Mouse (Mus musculus) limb, embryonic 14.5 days (tissue): Measurements from ENCODE around the gene Pgm5. TPM values are rescaled to one million over a fixed set of nuclear protein-coding genes. Genes with fewer than 3 reads are reported as not detected.
A peak's percentile ranks its signal among the peaks of the same experiment; 100 is the strongest.

Source experiments
- ATAC-seq: fragments of 200-750 bp; cut with Nextera tagmentation; 2 replicates; pipeline ENCODE4 v1.8.0; 2017; ENCODE audit warnings: low read depth, moderate number of reproducible peaks, moderate TSS enrichment; ENCODE audit not compliant: low FRiP score
- DNase-seq: peaks from one replicate; pipeline ENCODE4 v3.0.0-alpha.2; 2015; ENCODE audit warnings: low spot score
- H3K27ac ChIP-seq: fragments of 300-500 bp; sonication (generic); replicated peaks from 2 replicates; pipeline ENCODE4 v1.5.1; 2014; ENCODE audit warnings: low read depth, mild to moderate bottlenecking, low read length, moderate library complexity, mixed read lengths
- H3K27me3 ChIP-seq: fragments of 300-500 bp; sonication (generic); 2 replicates; pipeline ENCODE4 v1.6.1; 2014; ENCODE audit warnings: low read length, mixed read lengths; ENCODE audit not compliant: control insufficient read depth, insufficient read depth
- H3K36me3 ChIP-seq: fragments of 300-500 bp; sonication (generic); 2 replicates; pipeline ENCODE4 v1.6.1; 2014; ENCODE audit warnings: mild to moderate bottlenecking, low read length, moderate library complexity, mixed read lengths; ENCODE audit not compliant: control insufficient read depth, insufficient read depth
- H3K4me1 ChIP-seq: fragments of 300-500 bp; sonication (generic); 2 replicates; pipeline ENCODE4 v1.6.1; 2014; ENCODE audit warnings: antibody characterized with exemption, low read length, mixed read lengths; ENCODE audit not compliant: control insufficient read depth, insufficient read depth
- H3K4me2 ChIP-seq: fragments of 300-500 bp; sonication (generic); replicated peaks from 2 replicates; pipeline ENCODE4 v1.6.1; 2014; ENCODE audit warnings: low read depth, mild to moderate bottlenecking, low read length, moderate library complexity; ENCODE audit not compliant: severe bottlenecking
- H3K4me3 ChIP-seq: fragments of 300-500 bp; sonication (generic); replicated peaks from 2 replicates; pipeline ENCODE4 v1.5.1; 2014; ENCODE audit warnings: low read length
- H3K9ac ChIP-seq: fragments of 300-500 bp; sonication (generic); 2 replicates; pipeline ENCODE4 v1.6.1; 2014; ENCODE audit warnings: mild to moderate bottlenecking, low read depth, low read length, moderate library complexity; ENCODE audit not compliant: severe bottlenecking
- H3K9me3 ChIP-seq: fragments of 300-500 bp; sonication (generic); 2 replicates; pipeline ENCODE4 v1.6.1; 2016; ENCODE audit warnings: low read length; ENCODE audit not compliant: control insufficient read depth
- POLR2A ChIP-seq: fragments of 200-500 bp; IDR thresholded peaks from 2 replicates; pipeline ENCODE4 v1.8.0; 2012; ENCODE audit warnings: inconsistent platforms, mild to moderate bottlenecking, moderate library complexity, borderline replicate concordance; ENCODE audit not compliant: insufficient read depth, insufficient read length; ENCODE audit errors: extremely low read depth
- WGBS: fragments of 180-500 bp; shearing (Covaris S2); extraction: QIAGEN DNeasy Blood & Tissue Kit; methylation state at CpG from one replicate; pipeline ENCODE4 v1.1.7; 2014; 5-methylcytosine and 5-hydroxymethylcytosine counted together
- polyA plus RNA-seq, 2 experiments: library from polyadenylated mRNA; depleted of rRNA in 1 of 2; stranded (reverse) in 1 of 2; unstranded in 1 of 2; fragments of >200 nt; fragmentation: Nextera tagmentation in 1 of 2; extraction: Ambion mirVana in 1 of 2; gene quantifications; 2 replicates each; pipeline versions ENCODE4 v1.2.1 to v1.2.3; 2012 to 2014

Gene Pgm5
- polyA plus RNA-seq, 2 experiments, result 2.6 to 18.2 TPM

GRCm38 (mm10) chr19:24861276-24861611 lies 411 bp downstream of the Pgm5 start:
- no peak for DNase-seq
- 17% methylated on average over 13 of the region's 13 CpGs for WGBS
- peak; percentile 14; the same call in 1 of the 2 replicates for ATAC-seq

GRCm38 (mm10) chr19:24851456-24852315 lies 10.0 kb downstream of the Pgm5 start:
- Histone ChIP-seq H3K9ac (no peak overlapping the region), H3K36me3 (no peaks in the 10 kb centered on the region), H3K27ac (no peak overlapping the region), H3K4me1 (peaks cover 14% of the 10 kb centered on the region), H3K9me3 (no peaks in the 10 kb centered on the region), H3K4me3 (no peak overlapping the region), H3K27me3 (no peaks in the 10 kb centered on the region), H3K4me2 (peak overlapping the region; percentile 23; the same call in 1 of the 2 replicates)
- 61% methylated on average over 21 of the region's 21 CpGs for WGBS
- DNase-seq (peak; percentile 69), ATAC-seq (peak; percentile 30; the same call in 1 of the 2 replicates)
- no peak for TF ChIP-seq POLR2A

More at GRCm38 (mm10) chr19:24861276-24861611, 411 bp downstream of the Pgm5 start:
- Histone ChIP-seq H3K4me3 (peak overlapping the region; percentile 51), H3K9ac (peak overlapping the region; percentile 64), H3K36me3 (no peaks in the 10 kb centered on the region), H3K4me2 (peak overlapping the region; percentile 79), H3K27me3 (peaks cover 15% of the 10 kb centered on the region), H3K27ac (no peak overlapping the region), H3K9me3 (no peaks in the 10 kb centered on the region), H3K4me1 (0 out of 2 replicates have a peak, but pooled peaks cover 6% of the 10 kb centered on the region)
- TF ChIP-seq POLR2A, result no peak

DNA sequence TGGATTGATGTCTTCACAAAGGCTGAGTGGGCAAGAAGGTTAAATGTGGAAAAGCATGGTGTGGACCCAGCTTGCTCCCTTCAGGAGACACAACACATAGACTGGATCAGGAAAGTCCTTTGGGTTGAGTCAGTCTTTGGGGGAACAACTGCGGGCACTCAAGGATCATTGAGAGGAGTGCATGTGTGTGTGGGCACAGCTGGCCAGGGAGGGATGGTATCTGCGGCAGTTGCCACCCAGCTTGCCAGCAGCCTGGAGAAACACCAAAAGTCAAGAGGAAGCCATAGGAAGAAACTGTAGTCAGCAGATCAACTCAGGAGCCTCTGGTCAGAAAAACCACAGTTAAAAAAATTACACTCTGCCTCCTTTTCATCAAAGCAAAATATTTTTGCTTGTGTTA lies 12.8 kb downstream of the Pgm5 start:
- no peak overlapping the region for H3K9ac ChIP-seq
- no peak for ATAC-seq
- H3K27ac ChIP-seq, result no peak overlapping the region
- no peak overlapping the region for H3K4me2 ChIP-seq
- TF ChIP-seq POLR2A, result no peak
- no peaks in the 10 kb centered on the region for H3K9me3 ChIP-seq
- no peak for DNase-seq
- no peaks in the 10 kb centered on the region for H3K27me3 ChIP-seq
- peaks cover 17% of the 10 kb centered on the region for H3K4me1 ChIP-seq
- no peak overlapping the region for H3K4me3 ChIP-seq
- H3K36me3 ChIP-seq, result no peaks in the 10 kb centered on the region
- WGBS, result 72% methylated on average over 2 of the region's 2 CpGs

GRCm38 (mm10) chr19:24848345-24848744 lies 13.3 kb downstream of the Pgm5 start:
- Histone ChIP-seq H3K27me3 (no peaks in the 10 kb centered on the region), H3K9me3 (no peaks in the 10 kb centered on the region), H3K9ac (no peak overlapping the region), H3K4me1 (peaks cover 17% of the 10 kb centered on the region), H3K36me3 (no peaks in the 10 kb centered on the region), H3K27ac (no peak overlapping the region), H3K4me3 (no peak overlapping the region), H3K4me2 (no peak overlapping the region)
- no peak for TF ChIP-seq POLR2A
- DNase-seq (peak; percentile 32), ATAC-seq (peak; percentile 81)
- 9% methylated on average over 7 of the region's 7 CpGs for WGBS

- no peak overlapping the region for H3K27ac ChIP-seq
- H3K4me1 ChIP-seq, result 0 out of 2 replicates have a peak, but pooled peaks cover 3% of the 10 kb centered on the region
- ATAC-seq (peak; percentile 48; the same call in 1 of the 2 replicates), DNase-seq (peak; percentile 54)
- 22% methylated on average over 7 of the region's 7 CpGs for WGBS
- H3K4me2 ChIP-seq, result no peak overlapping the region
- no peak overlapping the region for H3K9ac ChIP-seq
- H3K36me3 ChIP-seq, result no peaks in the 10 kb centered on the region
- no peaks in the 10 kb centered on the region for H3K27me3 ChIP-seq
- no peaks in the 10 kb centered on the region for H3K9me3 ChIP-seq
- no peak overlapping the region for H3K4me3 ChIP-seq
- no peak for TF ChIP-seq POLR2A
These were observed 16.6 kb downstream of the Pgm5 start for GRCm38 (mm10) chr19:24845007-24845546.
